Mouse (Mus musculus): ENCODE results near the gene Dnah2. TPM values are rescaled to one million over a fixed set of nuclear protein-coding genes. Genes with fewer than 3 reads are reported as not detected.

The Dnah2 gene
- total and polyA plus RNA-seq, 3 experiments, result 0.04 to 0.07 TPM; not detected in 1

DNA sequence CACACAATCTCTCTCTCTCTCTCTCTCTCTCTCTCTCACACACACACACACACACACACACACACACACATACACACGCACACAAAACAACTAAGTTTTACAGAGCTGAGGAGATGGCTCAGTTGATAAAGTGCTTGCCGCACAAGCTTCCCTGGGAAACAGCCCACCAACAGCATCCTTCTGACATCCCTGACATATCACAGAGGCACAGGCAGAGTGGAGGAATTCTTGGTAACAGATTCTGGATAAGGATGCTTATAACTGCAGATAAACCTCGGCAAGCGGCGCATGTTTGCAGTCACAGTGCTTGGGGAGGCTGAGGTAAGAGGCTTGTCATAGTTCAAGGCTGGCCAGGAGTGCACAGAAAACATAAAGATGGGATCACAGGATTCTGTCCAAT is 87.3 kb downstream of the Dnah2 start:
- peaks cover 8 to 17% of the 10 kb centered on the region in 2 experiments for H3K27me3 ChIP-seq (ENCODE audit: control insufficient read depth in 1 of 2, insufficient read depth in 2 of 2, low read length in 2 of 2)
- no peaks in the 10 kb centered on the region for H3K4me1 ChIP-seq (ENCODE audit: control insufficient read depth in 1 of 2, insufficient read depth in 2 of 2, low read length in 2 of 2)
- no peak overlapping the region for H3K9ac ChIP-seq (ENCODE audit: control insufficient read depth, low read depth, low read length, poor library complexity, severe bottlenecking)
- no peaks in the 10 kb centered on the region for H3K79me2 ChIP-seq (ENCODE audit: control insufficient read depth, insufficient read depth, low read length, poor library complexity)
- H3K4me3 ChIP-seq (ENCODE audit: control insufficient read depth in 1 of 2, insufficient read depth in 1 of 2, low read depth in 2 of 2, low read length in 2 of 2), result no peak overlapping the region
- TF ChIP-seq ZMIZ1 (IDR thresholded peaks at IDR 0.05; ENCODE audit: low read depth, low read length), result no peak
- no peak for TF ChIP-seq POLR2AphosphoS2 (IDR thresholded peaks at IDR 0.05; ENCODE audit: low read length)
- TF ChIP-seq POLR2AphosphoS5 (IDR thresholded peaks at IDR 0.05; ENCODE audit: borderline replicate concordance, low read depth, low read length), result no peak
- no peak for TF ChIP-seq EP300 (IDR thresholded peaks at IDR 0.05; ENCODE audit: low read depth in 1 of 2, low read length in 2 of 2)
- TF ChIP-seq ELF1 (IDR thresholded peaks at IDR 0.05; ENCODE audit: low read depth, low read length), result no peak
- TF ChIP-seq BHLHE40 (IDR thresholded peaks at IDR 0.05; ENCODE audit: borderline replicate concordance, low read depth, low read length), result no peak
- TF ChIP-seq RCOR1 (IDR thresholded peaks at IDR 0.05; ENCODE audit: low read depth, low read length), result no peak
- no peak for TF ChIP-seq USF2 (IDR thresholded peaks at IDR 0.05; ENCODE audit: borderline replicate concordance in 1 of 2, insufficient read depth in 1 of 2, low read depth in 1 of 2, low read length in 2 of 2)
- no peak for TF ChIP-seq MYB (IDR thresholded peaks at IDR 0.05; ENCODE audit: low read depth, low read length)
- no peak for TF ChIP-seq ZKSCAN1 (IDR thresholded peaks at IDR 0.05; ENCODE audit: low read depth, low read length)
- TF ChIP-seq GATA1 (IDR thresholded peaks at IDR 0.05; ENCODE audit: low read depth, low read length), result no peak
- TF ChIP-seq SMC3 (IDR thresholded peaks at IDR 0.05; ENCODE audit: low read depth, low read length), result no peak
- TF ChIP-seq TAL1 (IDR thresholded peaks at IDR 0.05; ENCODE audit: low read length), result no peak
- TF ChIP-seq CTCF (IDR thresholded peaks at IDR 0.05 in 2 of 3, conservative IDR thresholded peaks at IDR 0.05 in 1 of 3; ENCODE audit: control insufficient read depth in 1 of 3, insufficient read depth in 1 of 3, low read depth in 2 of 3, low read length in 3 of 3, poor library complexity in 1 of 3, severe bottlenecking in 1 of 3), result no peak
- no peak for TF ChIP-seq CHD2 (IDR thresholded peaks at IDR 0.05; ENCODE audit: low read length)
- TF ChIP-seq MEF2A (IDR thresholded peaks at IDR 0.05; ENCODE audit: extremely low read depth, insufficient replicate concordance, low read depth, low read length, poor library complexity, severe bottlenecking), result no peak
- no peak for TF ChIP-seq KAT2A (conservative IDR thresholded peaks at IDR 0.05; ENCODE audit: low read depth, low read length)
- no peak for TF ChIP-seq ETS1 (IDR thresholded peaks at IDR 0.05; ENCODE audit: low read depth, low read length)
- no peak for TF ChIP-seq POLR2A (IDR thresholded peaks at IDR 0.05; ENCODE audit: control insufficient read depth in 1 of 2, insufficient read depth in 1 of 2, low read depth in 1 of 2, low read length in 2 of 2, poor library complexity in 1 of 2)
- TF ChIP-seq UBTF (IDR thresholded peaks at IDR 0.05; ENCODE audit: borderline replicate concordance, insufficient read depth, low read depth, low read length), result no peak
- H3K9me3 ChIP-seq (replicated peaks; ENCODE audit: insufficient read depth, low read length), result no peaks in the 10 kb centered on the region
- no peaks in the 10 kb centered on the region for H3K36me3 ChIP-seq (ENCODE audit: control insufficient read depth in 1 of 2, insufficient read depth in 2 of 2, low read length in 2 of 2)
- no peak for DNase-seq (ENCODE audit: low read depth, low spot score)
- no peak overlapping the region for H3K27ac ChIP-seq (ENCODE audit: control insufficient read depth, low read depth, low read length)

DNA sequence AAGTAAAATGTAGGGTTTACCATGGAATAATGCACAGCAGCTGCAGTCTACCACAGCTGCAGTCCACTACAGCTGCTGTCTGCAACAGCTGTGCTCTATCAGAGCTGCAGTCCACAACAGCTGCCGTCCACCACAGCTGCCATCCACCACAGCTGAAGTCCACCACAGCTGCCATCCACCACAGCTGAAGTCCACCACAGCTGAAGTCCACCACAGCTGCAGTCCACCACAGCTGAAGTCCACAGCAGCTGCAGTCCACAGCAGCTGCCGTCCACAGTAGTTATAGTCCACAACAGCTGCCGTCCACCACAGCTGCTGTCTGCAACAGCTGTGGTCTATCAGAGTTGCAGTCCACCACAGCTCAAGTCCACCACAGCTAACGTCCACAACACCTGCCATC is 89.0 kb downstream of the Dnah2 start:
- Histone ChIP-seq H3K27me3 (ENCODE audit: control insufficient read depth in 1 of 2, insufficient read depth in 2 of 2, low read length in 2 of 2) (peaks cover 7 to 21% of the 10 kb centered on the region in 2 experiments), H3K9ac (ENCODE audit: control insufficient read depth, low read depth, low read length, poor library complexity, severe bottlenecking) (no peak overlapping the region), H3K4me3 (ENCODE audit: control insufficient read depth in 1 of 2, insufficient read depth in 1 of 2, low read depth in 2 of 2, low read length in 2 of 2) (no peak overlapping the region), H3K27ac (ENCODE audit: control insufficient read depth, low read depth, low read length) (no peak overlapping the region), H3K9me3 (replicated peaks; ENCODE audit: insufficient read depth, low read length) (no peaks in the 10 kb centered on the region), H3K36me3 (ENCODE audit: control insufficient read depth in 1 of 2, insufficient read depth in 2 of 2, low read length in 2 of 2) (no peaks in the 10 kb centered on the region), H3K4me1 (ENCODE audit: control insufficient read depth in 1 of 2, insufficient read depth in 2 of 2, low read length in 2 of 2) (no peaks in the 10 kb centered on the region), H3K79me2 (ENCODE audit: control insufficient read depth, insufficient read depth, low read length, poor library complexity) (no peaks in the 10 kb centered on the region)
- no peak for TF ChIP-seq ZKSCAN1 (IDR thresholded peaks at IDR 0.05; ENCODE audit: low read depth, low read length)
- no peak for TF ChIP-seq MYB (IDR thresholded peaks at IDR 0.05; ENCODE audit: low read depth, low read length)
- TF ChIP-seq USF1 (IDR thresholded peaks at IDR 0.05; ENCODE audit: low read depth, low read length), result no peak
- TF ChIP-seq NRF1 (IDR thresholded peaks at IDR 0.05; ENCODE audit: insufficient read depth, low read depth, low read length, poor library complexity, severe bottlenecking), result no peak
- no peak for TF ChIP-seq ZMIZ1 (IDR thresholded peaks at IDR 0.05; ENCODE audit: low read depth, low read length)
- TF ChIP-seq GABPA (IDR thresholded peaks at IDR 0.05; ENCODE audit: low read depth, low read length), result no peak
- no peak for TF ChIP-seq E2F4 (IDR thresholded peaks at IDR 0.05; ENCODE audit: borderline replicate concordance, low read depth, low read length)
- no peak for TF ChIP-seq ZC3H11A (IDR thresholded peaks at IDR 0.05; ENCODE audit: low read depth, low read length)
- no peak for TF ChIP-seq KAT2A (conservative IDR thresholded peaks at IDR 0.05; ENCODE audit: low read depth, low read length)
- DNase-seq (ENCODE audit: low read depth, low spot score), result no peak

All from MEL (cell line).